Mouse (Mus musculus) embryonic facial prominence, embryonic 10.5 days (tissue): ENCODE measurements at regions not wholly inside any gene's neighbourhood (a gene's known extent, or its start where the extent isn't known, plus 50 kb on each side); places are given as distances from the start of the nearest gene placed in this dataset.
A peak's percentile ranks its signal among the peaks of the same experiment; 100 is the strongest.

Experiments
- DNase-seq: peaks from one replicate; pipeline ENCODE4 v3.0.0-alpha.2; 2017; ENCODE audit warnings: low spot score
- H3K27ac ChIP-seq: fragments of 300-500 bp; sonication (generic); replicated peaks from 2 replicates; pipeline ENCODE4 v1.5.1; 2016; ENCODE audit warnings: mild to moderate bottlenecking
- H3K27me3 ChIP-seq: fragments of 300-500 bp; sonication (generic); replicated peaks from 2 replicates; pipeline ENCODE4 v1.6.1; 2016; ENCODE audit warnings: low read depth, mild to moderate bottlenecking; ENCODE audit not compliant: poor library complexity, severe bottlenecking
- H3K36me3 ChIP-seq: fragments of 300-500 bp; sonication (generic); replicated peaks from 2 replicates; pipeline ENCODE4 v1.6.1; 2016; ENCODE audit warnings: mild to moderate bottlenecking, moderate library complexity
- H3K4me1 ChIP-seq: fragments of 300-500 bp; sonication (generic); 2 replicates; pipeline ENCODE4 v1.6.1; 2016
- H3K4me3 ChIP-seq: fragments of 300-500 bp; sonication (generic); 2 replicates; pipeline ENCODE4 v1.5.1; 2016; ENCODE audit warnings: mild to moderate bottlenecking, moderate library complexity
- H3K9me3 ChIP-seq: fragments of 300-500 bp; sonication (generic); 2 replicates; pipeline ENCODE4 v1.6.1; 2016; ENCODE audit warnings: mild to moderate bottlenecking
- WGBS: fragments of 180-500 bp; shearing (Covaris S2); methylation state at CpG from one replicate; pipeline ENCODE4 v1.1.7; 2016; 5-methylcytosine and 5-hydroxymethylcytosine counted together

DNA sequence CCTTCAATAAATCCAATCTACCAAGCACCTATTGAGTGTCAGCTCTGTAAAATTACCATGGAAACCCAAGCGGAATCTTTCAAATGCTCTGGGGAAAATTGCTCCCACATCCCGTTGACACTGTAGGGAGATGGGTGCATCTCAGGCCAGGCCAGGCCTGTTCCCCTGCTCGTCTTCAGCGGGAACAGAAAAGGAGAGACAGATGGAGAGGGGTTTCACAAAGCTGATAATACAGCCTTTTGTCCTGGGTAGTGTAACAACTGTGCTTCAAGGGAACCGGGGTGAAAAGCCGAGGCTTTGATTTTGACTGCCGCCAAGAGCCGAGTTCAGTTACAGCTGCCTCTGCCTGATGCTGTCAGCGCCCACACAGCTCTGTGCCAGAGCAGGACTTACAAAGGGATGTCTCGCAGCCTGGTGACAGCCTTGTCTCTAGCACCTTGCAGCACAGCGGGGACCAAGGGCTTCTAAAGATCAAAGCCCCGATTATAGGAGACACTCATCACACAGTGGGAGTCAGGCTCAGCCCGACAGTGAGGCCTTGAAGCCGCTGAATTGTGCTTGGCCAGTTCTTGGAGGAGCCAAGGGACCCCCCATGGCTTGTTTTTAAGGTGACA, 122.6 kb upstream of the Fstl4 start:
- no peak overlapping the region for H3K4me3 ChIP-seq
- H3K4me1 ChIP-seq = peaks cover 25% of the 10 kb centered on the region
- no peaks in the 10 kb centered on the region for H3K36me3 ChIP-seq
- no peak overlapping the region for H3K27ac ChIP-seq
- H3K9me3 ChIP-seq = 0 out of 2 replicates have a peak, but pooled peaks cover 5% of the 10 kb centered on the region
- DNase-seq = peak; percentile 44
- 8% methylated on average over 14 of the region's 14 CpGs for WGBS
- H3K27me3 ChIP-seq = peaks cover 45% of the 10 kb centered on the region

DNA sequence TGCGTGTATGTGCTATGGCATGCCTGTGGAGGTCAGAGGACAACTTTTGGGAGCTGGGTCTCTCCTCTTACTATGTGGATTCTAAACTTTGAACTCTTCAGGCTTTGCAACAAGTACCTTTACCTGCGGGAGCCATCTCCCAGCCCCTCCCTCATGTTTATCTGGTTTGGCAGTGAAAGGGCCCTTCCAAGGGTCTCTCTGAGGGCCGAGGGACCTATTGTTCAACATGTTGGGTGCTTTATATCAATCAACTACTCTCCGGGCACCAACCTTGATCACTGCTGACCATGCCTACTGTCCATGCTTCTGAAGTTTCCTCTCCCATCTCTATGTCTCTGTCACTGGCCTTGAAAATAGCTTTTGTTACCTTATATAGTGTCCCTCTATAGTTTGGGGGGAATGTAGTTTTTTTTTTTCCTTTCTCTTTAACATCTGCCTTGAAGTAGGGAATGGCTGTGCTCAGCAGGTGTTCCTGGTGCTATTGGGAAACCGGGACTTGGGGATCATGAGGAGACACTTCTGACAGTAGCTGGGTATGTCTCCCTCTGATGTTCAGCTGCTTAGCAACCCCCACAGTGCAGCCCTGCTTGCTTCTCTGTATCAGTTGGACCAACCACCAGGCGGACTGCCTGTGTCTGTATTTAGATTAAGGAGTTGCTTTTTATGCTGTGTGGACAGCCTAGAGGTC, 120.2 kb upstream of the Fstl4 start:
- peak; percentile 36 for DNase-seq
- 24% methylated on average over 6 of the region's 6 CpGs for WGBS
- Histone ChIP-seq H3K27ac (no peak overlapping the region; the same call in 1 of the 2 replicates), H3K36me3 (no peaks in the 10 kb centered on the region), H3K4me3 (no peak overlapping the region), H3K27me3 (peaks cover 51% of the 10 kb centered on the region), H3K4me1 (peaks cover 45% of the 10 kb centered on the region), H3K9me3 (no peaks in the 10 kb centered on the region)

DNA sequence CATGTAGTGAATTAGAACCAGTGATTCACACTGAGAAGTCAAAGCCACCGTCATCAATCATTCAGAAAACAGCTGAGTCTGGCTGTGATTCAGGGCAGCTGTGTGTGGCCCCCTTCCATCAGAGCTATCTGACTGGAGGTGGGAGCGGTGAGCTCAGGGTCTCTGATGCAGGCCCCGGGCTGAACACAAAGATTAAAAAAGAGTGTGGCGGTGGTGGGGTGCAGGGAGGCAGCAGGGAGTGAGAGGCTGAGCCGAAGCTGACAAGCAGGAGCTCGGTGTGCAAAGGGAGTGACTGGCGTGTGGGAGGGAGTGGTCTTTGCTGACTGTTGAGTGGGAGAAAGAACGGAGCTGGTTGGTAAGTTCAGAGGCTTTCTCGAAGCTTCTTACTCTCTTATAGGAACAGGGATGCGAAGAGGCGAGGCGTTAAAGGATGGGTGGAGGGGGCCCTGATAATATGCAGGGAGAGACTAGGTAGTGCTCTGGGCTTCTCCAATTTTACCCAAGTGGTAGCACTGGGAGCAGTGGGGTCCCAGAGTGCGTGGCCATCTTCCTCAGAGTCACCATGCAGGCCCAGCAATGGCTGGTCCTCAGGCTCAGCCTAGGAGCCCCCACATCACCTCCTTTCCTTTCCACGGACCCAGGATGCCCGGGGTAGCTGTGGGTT, 116.1 kb upstream of the Fstl4 start:
- Histone ChIP-seq H3K27ac (peak overlapping the region; percentile 35; the same call in 1 of the 2 replicates), H3K9me3 (no peaks in the 10 kb centered on the region), H3K27me3 (peaks cover 17% of the 10 kb centered on the region; the same call in 1 of the 2 replicates), H3K4me1 (peaks cover 35% of the 10 kb centered on the region), H3K4me3 (no peak overlapping the region), H3K36me3 (no peaks in the 10 kb centered on the region)
- 52% methylated on average over 15 of the region's 15 CpGs for WGBS
- peak; percentile 19 for DNase-seq

DNA sequence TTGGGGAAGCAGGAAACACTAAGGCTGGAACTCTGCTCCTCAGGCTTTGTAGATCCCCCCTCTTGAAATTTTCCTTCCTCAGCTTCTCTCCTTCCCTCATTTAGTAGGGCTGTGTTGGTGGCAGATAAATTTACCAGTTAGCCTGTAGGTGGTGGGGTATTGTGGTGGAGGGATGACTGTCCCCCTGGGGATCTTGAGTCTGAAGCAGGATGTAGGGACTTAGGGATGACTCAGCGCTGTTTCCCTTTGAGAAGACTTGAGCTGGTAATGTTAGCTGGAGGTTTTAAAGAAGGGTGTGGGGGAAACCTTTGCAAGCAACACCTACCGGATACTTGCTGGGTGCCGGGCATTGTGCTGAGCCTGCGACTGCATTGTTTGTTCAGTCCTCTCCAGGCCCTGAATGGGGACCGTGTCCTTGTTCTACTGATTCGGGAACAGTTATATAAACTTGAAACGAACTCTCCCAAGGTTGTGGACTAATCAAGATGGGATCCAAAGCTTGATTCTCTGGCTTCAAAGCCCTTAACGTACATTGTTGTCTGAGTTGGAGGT, 115.5 kb upstream of the Fstl4 start:
- H3K27me3 ChIP-seq = 0 out of 2 replicates have a peak, but pooled peaks cover 12% of the 10 kb centered on the region
- H3K36me3 ChIP-seq = no peaks in the 10 kb centered on the region
- H3K4me1 ChIP-seq = peaks cover 30% of the 10 kb centered on the region
- H3K27ac ChIP-seq = no peak overlapping the region
- DNase-seq = no peak
- H3K9me3 ChIP-seq = no peaks in the 10 kb centered on the region
- WGBS = 77% methylated on average over 8 of the region's 8 CpGs
- H3K4me3 ChIP-seq = no peak overlapping the region

DNA sequence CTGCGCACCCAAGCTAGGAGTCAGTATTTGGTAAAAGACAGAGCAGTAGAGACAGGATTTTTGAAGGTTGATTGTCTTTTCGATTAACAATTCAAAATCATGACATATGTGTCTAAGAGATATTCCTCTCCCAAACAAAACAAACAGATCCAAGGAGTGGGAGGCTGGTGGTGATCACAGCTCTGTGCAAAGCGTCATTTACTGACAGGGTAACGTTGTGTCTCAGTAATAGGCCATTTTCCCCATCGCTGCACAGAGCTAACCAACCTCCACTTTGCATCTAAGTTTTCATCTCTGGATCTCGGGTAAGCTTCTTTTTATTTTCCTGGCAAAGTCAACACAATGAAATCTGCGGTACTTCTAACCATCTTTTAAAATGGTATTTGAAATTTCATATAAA, 109.8 kb upstream of the Fstl4 start:
- H3K4me3 ChIP-seq = no peak overlapping the region

DNA sequence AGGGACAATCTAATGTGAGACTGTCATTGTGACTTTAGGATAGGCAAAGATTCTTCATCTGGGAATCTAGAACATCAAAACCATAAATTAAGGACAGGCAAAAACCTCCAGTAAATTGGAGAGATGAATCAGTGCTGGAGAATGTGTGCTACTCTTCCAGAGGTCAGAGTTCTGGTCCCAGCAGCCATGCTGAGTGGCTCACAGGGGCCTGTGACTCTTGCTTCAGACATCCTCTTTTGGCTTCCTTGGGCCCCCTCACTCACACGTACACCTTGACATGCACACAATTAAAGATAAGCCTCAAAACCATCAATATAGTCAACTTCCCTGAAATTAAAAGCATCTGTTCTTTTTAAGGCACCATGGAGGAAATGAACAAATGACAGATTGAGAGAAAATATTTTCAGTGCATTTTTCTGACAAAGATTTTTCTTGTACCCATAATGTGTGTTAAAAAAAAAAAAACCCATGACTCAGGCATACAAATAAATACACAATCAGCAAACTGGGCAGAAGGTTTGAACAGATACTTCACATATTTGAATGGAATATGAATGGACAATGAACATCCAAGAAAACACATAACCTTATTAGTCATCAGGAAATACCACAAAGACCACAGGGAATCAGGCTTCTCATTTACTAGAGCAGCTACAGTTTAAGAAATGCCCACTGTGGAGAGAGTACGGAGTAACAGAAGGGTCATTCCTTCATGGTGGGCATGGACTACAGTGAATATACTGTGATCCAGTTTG, 108.5 kb upstream of the Fstl4 start:
- H3K4me1 ChIP-seq = peaks cover 3% of the 10 kb centered on the region
- no peak for DNase-seq
- no peaks in the 10 kb centered on the region for H3K27me3 ChIP-seq
- 71% methylated on average over 2 of the region's 2 CpGs for WGBS
- no peak overlapping the region for H3K4me3 ChIP-seq
- no peak overlapping the region for H3K27ac ChIP-seq
- H3K36me3 ChIP-seq = no peaks in the 10 kb centered on the region
- H3K9me3 ChIP-seq = no peaks in the 10 kb centered on the region

More for the DNA sequence above, 109.8 kb upstream of the Fstl4 start:
- Histone ChIP-seq H3K27me3 (0 out of 2 replicates have a peak, but pooled peaks cover 2% of the 10 kb centered on the region), H3K9me3 (no peaks in the 10 kb centered on the region), H3K27ac (no peak overlapping the region), H3K4me1 (peaks cover 3% of the 10 kb centered on the region), H3K36me3 (no peaks in the 10 kb centered on the region)
- WGBS = 87% methylated on average over 7 of the region's 7 CpGs
- DNase-seq = no peak

DNA sequence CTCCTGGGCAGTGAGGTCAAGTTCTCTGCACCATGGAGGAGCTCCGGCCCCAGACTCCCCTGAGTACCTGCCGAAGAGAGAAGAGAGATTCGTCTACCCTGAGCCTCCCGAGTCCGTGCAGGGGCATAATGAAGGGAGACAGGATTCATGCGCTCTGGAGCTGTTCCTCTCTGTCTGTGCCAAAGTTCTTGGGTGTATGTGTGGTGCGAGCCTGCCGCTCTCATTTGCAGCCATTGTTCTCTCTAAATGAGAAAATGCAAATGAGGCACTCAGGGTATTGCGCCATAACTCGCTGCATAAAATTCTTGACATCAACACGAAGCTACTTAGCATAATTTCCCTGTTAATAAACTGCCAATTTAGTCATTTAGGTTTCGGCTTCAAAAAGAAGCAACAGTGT, 103.2 kb upstream of the Fstl4 start:
- no peak for DNase-seq
- Histone ChIP-seq H3K4me3 (no peak overlapping the region), H3K4me1 (peaks cover 3% of the 10 kb centered on the region), H3K27ac (no peak overlapping the region), H3K9me3 (no peaks in the 10 kb centered on the region), H3K36me3 (no peaks in the 10 kb centered on the region), H3K27me3 (no peaks in the 10 kb centered on the region)
- 80% methylated on average over 12 of the region's 12 CpGs for WGBS

DNA sequence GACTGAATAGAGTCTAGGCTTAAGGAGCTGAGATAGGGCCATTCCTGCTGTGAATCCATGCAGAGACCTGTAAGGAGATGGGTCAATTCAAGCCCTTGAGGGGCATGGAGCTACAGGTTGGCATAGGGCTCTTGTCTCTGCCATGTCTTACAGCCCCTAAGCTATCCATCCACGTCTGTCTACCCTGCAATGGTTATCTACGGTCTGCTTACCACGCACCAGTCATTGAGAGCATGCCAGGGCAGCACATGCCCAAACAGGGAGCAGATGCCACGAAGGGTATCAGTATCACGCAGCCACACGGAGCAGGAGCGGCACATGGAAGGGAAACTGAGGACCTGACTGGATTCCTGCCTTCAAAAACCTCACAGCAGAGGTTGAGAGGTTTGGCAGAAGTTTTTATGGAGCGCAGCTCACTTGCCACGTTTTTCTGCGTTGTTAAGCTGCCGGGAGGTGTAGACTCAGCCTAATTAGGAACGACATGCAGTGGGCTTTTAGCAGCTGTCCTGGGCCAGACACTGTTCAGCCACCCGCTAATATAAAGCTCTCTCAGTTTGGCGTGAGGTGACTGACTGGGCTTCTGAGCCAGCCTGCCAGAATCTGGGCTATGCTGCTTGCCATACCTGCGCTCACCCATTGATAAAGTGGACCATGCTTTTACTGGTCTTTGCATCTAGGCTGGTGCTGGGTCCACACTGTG, 102.4 kb upstream of the Fstl4 start:
- H3K9me3 ChIP-seq = no peaks in the 10 kb centered on the region
- H3K4me3 ChIP-seq = no peak overlapping the region
- H3K4me1 ChIP-seq = no peaks in the 10 kb centered on the region
- no peaks in the 10 kb centered on the region for H3K36me3 ChIP-seq
- no peak overlapping the region for H3K27ac ChIP-seq
- 84% methylated on average over 15 of the region's 15 CpGs for WGBS
- no peaks in the 10 kb centered on the region for H3K27me3 ChIP-seq
- no peak for DNase-seq

DNA sequence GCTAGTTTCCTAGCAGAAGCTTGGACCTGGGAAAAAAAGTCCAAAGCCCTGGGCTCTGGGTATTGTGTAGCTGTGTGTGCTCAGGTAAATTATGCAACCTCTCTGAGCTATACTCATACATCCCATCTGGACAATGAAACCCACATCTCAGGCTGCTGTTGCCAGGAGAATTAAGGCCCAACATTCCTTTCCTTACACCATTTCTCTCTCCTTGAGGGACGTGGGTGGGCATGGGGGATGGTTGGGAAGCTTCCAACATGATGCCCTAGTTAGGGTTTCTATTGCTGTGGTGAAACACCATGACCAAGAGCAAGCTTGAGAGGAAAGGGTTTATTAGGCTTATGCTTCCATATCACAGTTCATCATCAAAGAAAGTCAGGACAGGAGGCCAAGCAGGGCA, 99.1 kb upstream of the Fstl4 start:
- no peaks in the 10 kb centered on the region for H3K4me1 ChIP-seq
- no peak for DNase-seq
- WGBS = 58% methylated on average over 1 of the region's 1 CpGs
- H3K27me3 ChIP-seq = no peaks in the 10 kb centered on the region
- H3K36me3 ChIP-seq = no peaks in the 10 kb centered on the region
- H3K27ac ChIP-seq = no peak overlapping the region
- no peak overlapping the region for H3K4me3 ChIP-seq
- H3K9me3 ChIP-seq = no peaks in the 10 kb centered on the region

DNA sequence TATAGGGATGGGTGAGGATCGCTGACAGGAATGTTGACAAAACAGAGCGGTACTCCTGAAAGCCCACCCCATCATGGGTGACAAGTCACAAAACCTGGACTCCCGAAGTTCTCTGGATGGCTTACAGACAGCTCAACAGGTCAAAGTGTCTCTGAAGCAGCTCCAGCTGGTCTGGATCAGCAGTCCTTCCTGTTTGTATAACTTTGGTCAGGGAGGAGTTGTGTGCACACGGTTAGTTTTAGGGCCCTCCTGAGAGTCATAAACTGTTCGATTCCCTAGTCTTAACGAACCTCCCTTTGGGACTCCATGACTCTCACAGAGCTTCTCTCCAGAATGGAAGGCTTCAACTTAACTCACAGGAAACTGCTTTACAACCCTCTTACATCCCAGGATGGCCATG, 89.4 kb upstream of the Fstl4 start:
- no peaks in the 10 kb centered on the region for H3K4me1 ChIP-seq
- no peak overlapping the region for H3K27ac ChIP-seq
- H3K9me3 ChIP-seq = 0 out of 2 replicates have a peak, but pooled peaks cover 3% of the 10 kb centered on the region
- no peaks in the 10 kb centered on the region for H3K27me3 ChIP-seq
- 75% methylated on average over 6 of the region's 6 CpGs for WGBS
- no peaks in the 10 kb centered on the region for H3K36me3 ChIP-seq
- no peak for DNase-seq
- no peak overlapping the region for H3K4me3 ChIP-seq

DNA sequence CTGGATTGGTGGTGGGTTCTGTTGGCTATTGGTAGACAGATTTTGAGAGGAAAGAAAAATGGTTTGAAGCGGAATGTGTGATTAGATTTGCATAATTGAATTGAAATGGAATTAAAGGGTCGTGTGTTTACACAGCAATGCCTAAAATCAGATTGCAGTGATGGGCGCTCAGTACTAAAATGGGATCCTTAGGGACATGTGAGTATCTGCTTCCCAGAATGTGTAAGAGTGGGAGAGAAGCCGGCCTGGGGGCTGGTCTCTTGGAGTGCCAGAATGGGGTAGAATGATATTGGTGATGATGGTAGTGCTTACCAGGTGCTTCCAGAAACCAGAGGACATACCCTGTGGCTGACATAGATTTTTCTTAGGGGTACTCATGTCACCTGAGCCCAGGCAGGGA, 86.2 kb upstream of the Fstl4 start:
- Histone ChIP-seq H3K4me3 (no peak overlapping the region), H3K9me3 (peaks cover 8% of the 10 kb centered on the region; the same call in 1 of the 2 replicates), H3K27ac (no peak overlapping the region), H3K4me1 (no peaks in the 10 kb centered on the region), H3K36me3 (no peaks in the 10 kb centered on the region), H3K27me3 (no peaks in the 10 kb centered on the region)
- DNase-seq = no peak
- 82% methylated on average over 4 of the region's 4 CpGs for WGBS

DNA sequence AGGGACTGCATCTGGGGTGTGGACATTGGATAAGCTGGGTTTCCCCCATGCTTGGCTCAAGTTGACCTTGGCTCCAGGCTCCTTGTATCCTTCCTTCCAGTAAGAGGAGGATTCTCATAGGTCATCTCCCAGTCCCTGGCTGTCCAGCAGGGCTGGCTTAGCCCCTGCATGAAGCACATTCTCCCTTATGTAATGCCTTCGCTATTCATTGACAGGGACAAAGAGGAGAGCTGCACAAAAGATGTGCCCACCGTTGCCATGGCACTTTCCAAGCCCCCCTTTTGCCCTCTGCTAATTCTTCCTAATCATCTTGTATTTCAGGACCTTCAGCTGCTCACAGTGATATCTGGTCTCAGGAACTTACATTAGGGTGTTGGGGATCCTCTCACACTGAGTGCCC, 79.0 kb upstream of the Fstl4 start:
- Histone ChIP-seq H3K9me3 (peaks cover 6% of the 10 kb centered on the region; the same call in 1 of the 2 replicates), H3K4me1 (no peaks in the 10 kb centered on the region), H3K27me3 (no peaks in the 10 kb centered on the region), H3K4me3 (no peak overlapping the region), H3K27ac (no peak overlapping the region), H3K36me3 (no peaks in the 10 kb centered on the region)
- DNase-seq = no peak
- WGBS = 76% methylated on average over 2 of the region's 2 CpGs
